Mouse (Mus musculus): ENCODE measurements around the gene 1700019N19Rik. TPM values are rescaled to one million over a fixed set of nuclear protein-coding genes. Genes with fewer than 3 reads are reported as not detected.

Gene 1700019N19Rik
- polyA plus RNA-seq, 1 experiment = not detected

DNA sequence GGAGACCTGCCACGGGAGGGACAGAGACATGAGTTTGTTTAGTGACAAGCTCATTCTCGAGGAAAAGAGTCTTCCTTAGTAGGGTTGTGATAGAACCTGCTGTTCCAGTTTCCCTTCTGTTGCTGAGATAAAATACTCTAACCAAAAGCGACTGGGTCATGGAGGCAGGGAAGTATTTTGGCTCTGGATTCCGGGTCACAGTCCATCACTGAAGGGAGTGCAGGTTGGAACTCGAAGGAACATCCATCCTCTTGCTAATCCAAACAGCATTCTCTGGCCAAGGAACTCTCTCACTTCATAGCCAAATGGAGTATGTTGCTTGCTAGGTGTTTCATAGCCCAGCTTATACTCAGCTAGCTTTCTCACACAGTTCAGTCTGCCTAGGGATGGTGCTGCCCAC lies 17.8 kb downstream of the 1700019N19Rik start:
- no peak for TF ChIP-seq POLR2A (IDR thresholded peaks at IDR 0.05; ENCODE audit: insufficient read depth, low read depth, low read length)
- no peak for TF ChIP-seq CTCF (IDR thresholded peaks at IDR 0.05; ENCODE audit: insufficient read depth, low read depth, low read length)

DNA sequence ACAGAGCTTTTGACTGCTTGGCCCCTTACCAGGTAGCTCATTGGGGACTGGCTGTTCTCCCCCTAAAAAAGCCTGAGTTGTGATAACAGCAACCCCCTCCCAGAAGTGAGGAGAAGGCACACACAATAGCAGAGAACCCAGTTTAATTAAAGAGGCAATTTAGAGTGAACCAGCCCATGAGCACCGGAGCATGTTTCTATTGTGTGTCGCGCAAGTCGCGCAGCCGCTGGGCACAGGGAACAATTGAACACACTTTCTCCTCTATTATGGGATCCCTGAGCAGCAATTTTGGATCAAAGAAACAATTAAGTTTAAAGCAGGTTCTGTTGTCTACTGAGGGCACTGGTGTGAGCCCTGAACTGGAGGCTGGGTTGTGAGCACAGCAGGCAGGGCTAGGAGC lies 26.9 kb downstream of the 1700019N19Rik start:
- TF ChIP-seq POLR2A (IDR thresholded peaks at IDR 0.05; ENCODE audit: insufficient read depth, low read depth, low read length) = no peak
- TF ChIP-seq CTCF (IDR thresholded peaks at IDR 0.05; ENCODE audit: insufficient read depth, low read depth, low read length) = no peak
- Histone ChIP-seq H3K27ac (ENCODE audit: insufficient read depth, low read depth, low read length) (no peak overlapping the region), H3K4me3 (ENCODE audit: insufficient read depth, low read depth, low read length) (no peak overlapping the region), H3K4me1 (ENCODE audit: control insufficient read depth, insufficient read depth, low read length) (no peaks in the 10 kb centered on the region)
- 43% methylated on average over 6 of the region's 6 CpGs for WGBS

More for the DNA sequence above, 17.8 kb downstream of the 1700019N19Rik start:
- Histone ChIP-seq H3K4me3 (ENCODE audit: insufficient read depth, low read depth, low read length) (no peak overlapping the region), H3K4me1 (ENCODE audit: control insufficient read depth, insufficient read depth, low read length) (no peaks in the 10 kb centered on the region), H3K27ac (ENCODE audit: insufficient read depth, low read depth, low read length) (no peak overlapping the region)
- 83% methylated on average over 5 of the region's 5 CpGs for WGBS

DNA sequence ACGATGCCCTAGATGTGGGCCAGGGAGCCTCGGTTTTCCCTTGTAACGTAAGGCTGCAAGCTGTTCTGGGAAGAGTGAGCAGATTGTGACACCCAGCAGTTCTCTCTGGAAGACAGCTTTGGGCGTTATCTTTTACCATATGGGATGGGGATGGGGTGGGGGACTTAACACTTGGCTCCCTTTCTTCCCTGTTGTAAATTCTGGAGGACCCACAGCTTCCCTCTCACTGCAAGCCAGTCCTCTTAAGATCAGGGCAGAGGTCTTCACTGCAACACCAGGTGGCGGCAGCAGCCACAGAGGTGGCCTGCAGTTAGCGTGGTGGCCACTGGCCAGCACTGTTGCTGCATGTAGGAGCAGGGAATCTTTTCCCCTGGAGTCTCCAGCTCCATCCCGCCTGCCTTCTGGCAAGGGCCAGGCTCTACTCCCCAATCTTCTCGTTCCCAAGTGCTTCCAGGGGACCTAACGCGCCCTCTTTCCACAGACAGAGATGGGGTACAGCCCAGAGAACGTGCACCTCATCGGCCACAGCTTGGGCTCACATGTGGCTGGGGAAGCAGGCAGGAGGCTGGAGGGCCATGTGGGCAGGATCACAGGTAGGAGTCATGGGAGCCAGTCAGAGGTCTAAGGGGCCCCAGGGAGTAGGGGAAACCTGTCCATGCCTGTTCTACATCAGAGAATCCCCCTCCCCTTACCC lies 31.3 kb downstream of the 1700019N19Rik start:
- TF ChIP-seq POLR2A (IDR thresholded peaks at IDR 0.05; ENCODE audit: insufficient read depth, low read depth, low read length) (no peak), CTCF (IDR thresholded peaks at IDR 0.05; ENCODE audit: insufficient read depth, low read depth, low read length) (peak; percentile 60; the same call in 1 of the 2 replicates)
- Histone ChIP-seq H3K4me1 (ENCODE audit: control insufficient read depth, insufficient read depth, low read length) (no peaks in the 10 kb centered on the region), H3K27ac (ENCODE audit: insufficient read depth, low read depth, low read length) (no peak overlapping the region), H3K4me3 (ENCODE audit: insufficient read depth, low read depth, low read length) (no peak overlapping the region)
- WGBS = 31% methylated on average over 12 of the region's 12 CpGs

DNA sequence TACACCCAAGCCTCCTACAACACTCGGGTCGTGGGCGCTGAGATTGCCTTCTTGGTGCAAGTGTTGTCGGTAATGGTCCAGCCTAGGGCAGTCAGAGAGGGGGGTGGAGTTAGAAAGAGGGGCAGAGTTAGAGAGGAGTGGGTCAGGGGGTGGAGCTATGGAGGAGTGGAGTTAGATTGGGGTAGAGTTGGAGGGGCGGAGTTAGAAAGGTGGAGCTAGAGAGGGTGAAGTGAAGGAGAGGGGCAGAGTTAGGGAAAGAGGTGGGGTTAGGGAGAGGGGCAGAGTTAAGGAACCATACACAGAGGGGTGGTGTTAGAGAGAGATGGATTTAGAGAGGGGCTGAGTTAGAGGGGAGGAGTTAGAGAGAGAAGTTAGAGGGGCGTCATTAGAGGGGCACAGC lies 31.9 kb downstream of the 1700019N19Rik start:
- WGBS = 41% methylated on average over 6 of the region's 6 CpGs
- Histone ChIP-seq H3K27ac (ENCODE audit: insufficient read depth, low read depth, low read length) (no peak overlapping the region), H3K4me1 (ENCODE audit: control insufficient read depth, insufficient read depth, low read length) (no peaks in the 10 kb centered on the region), H3K4me3 (ENCODE audit: insufficient read depth, low read depth, low read length) (no peak overlapping the region)
- TF ChIP-seq POLR2A (IDR thresholded peaks at IDR 0.05; ENCODE audit: insufficient read depth, low read depth, low read length) (no peak), CTCF (IDR thresholded peaks at IDR 0.05; ENCODE audit: insufficient read depth, low read depth, low read length) (no peak)

DNA sequence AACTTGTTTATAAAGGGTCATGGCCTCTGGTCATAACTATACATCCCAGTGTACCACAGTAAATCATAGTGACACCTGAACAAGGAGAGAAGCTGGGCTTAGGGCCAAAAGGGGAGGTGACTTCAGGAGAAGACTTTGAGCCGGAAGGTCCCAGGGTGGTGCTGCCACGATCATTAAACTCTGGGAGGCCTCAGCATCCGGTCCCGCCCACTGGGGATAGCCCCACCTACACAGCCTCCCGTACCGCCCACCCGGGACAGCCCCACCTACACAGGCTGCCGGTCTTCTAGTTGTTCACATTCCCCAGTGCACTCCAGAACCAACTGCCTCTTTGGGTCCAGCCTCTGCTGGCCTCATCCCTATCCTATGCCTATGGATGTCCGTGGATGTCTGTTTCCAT lies 34.8 kb downstream of the 1700019N19Rik start, which contains the start of gene Pnliprp2:
Gene Pnliprp2, plus strand, starts transcription at position 297 of the 400 bp plus-strand sequence.
- Histone ChIP-seq H3K27ac (ENCODE audit: insufficient read depth, low read depth, low read length) (no peak within 1 kb of the TSS), H3K4me3 (ENCODE audit: insufficient read depth, low read depth, low read length) (no peak within 1 kb of the TSS), H3K4me1 (ENCODE audit: control insufficient read depth, insufficient read depth, low read length) (no peaks in the 10 kb centered on the region)
- TF ChIP-seq CTCF (IDR thresholded peaks at IDR 0.05; ENCODE audit: insufficient read depth, low read depth, low read length) (no peak), POLR2A (IDR thresholded peaks at IDR 0.05; ENCODE audit: insufficient read depth, low read depth, low read length) (no peak)
- 74% methylated on average over 9 of the region's 9 CpGs for WGBS

DNA sequence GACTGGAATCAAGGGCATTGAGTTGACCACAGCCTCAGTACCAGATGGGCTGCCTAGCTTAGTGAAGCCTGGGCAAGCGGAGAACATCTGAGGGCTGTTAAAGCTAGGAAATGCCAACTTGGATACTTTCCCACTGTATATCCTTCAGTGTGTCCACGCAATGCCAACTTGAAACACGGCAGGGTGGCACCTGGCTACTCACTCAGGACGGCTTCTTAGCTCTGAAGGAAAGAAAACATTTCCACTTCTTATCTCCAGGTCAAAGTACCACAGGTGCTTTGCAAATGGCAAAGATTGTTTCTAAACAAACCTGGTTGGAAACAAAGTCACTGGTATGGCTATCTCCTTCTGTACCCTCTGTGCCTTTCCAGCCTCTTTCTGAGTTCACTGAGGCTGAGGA lies 35.4 kb downstream of the 1700019N19Rik start:
- no peak overlapping the region for H3K4me3 ChIP-seq (ENCODE audit: insufficient read depth, low read depth, low read length)
- 94% methylated on average over 4 of the region's 4 CpGs for WGBS
- H3K4me1 ChIP-seq (ENCODE audit: control insufficient read depth, insufficient read depth, low read length) = no peaks in the 10 kb centered on the region
- no peak overlapping the region for H3K27ac ChIP-seq (ENCODE audit: insufficient read depth, low read depth, low read length)
- TF ChIP-seq POLR2A (IDR thresholded peaks at IDR 0.05; ENCODE audit: insufficient read depth, low read depth, low read length) (no peak), CTCF (IDR thresholded peaks at IDR 0.05; ENCODE audit: insufficient read depth, low read depth, low read length) (no peak)

DNA sequence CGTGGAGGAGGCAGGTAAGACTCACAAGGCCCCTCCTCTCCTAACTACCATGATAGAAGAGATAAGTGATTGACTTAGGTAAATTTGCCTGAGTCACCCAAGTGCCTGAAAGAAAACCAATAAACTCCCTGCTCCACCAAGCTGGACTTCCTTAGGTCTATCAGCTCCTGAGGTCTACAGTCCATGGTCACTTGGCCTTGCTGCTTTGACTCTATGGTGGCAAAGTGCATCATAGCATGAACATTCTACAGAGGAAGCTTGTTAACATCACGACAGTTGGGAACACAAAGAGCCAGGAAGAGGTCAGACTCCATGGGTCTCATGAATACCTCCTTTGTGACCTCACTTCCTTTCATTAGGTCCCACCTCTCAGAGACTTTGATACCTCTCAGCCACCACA lies 42.8 kb downstream of the 1700019N19Rik start:
- 78% methylated on average over 2 of the region's 2 CpGs for WGBS

DNA sequence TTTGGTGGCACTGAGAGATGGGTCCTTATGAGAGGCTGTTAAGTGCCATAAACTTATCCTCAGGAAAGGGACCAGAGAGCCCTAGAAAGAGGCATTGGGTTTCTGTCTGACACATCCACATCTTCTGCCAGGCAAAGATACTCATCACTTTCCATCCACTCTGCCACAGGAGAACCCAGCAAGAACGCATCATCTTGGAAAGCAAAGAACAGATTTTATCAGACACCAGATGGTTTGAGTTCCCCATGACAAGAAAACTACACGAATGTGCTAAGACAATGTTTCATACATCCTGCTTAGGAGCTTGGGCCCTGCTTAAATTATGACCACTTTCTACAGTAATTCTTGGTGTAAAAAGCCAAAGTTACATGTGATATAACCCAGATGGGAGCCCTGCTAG lies 43.4 kb downstream of the 1700019N19Rik start:
- no peak overlapping the region for H3K4me3 ChIP-seq (ENCODE audit: insufficient read depth, low read depth, low read length)
- 93% methylated on average over 2 of the region's 2 CpGs for WGBS
- H3K4me1 ChIP-seq (ENCODE audit: control insufficient read depth, insufficient read depth, low read length) = no peaks in the 10 kb centered on the region
- H3K27ac ChIP-seq (ENCODE audit: insufficient read depth, low read depth, low read length) = no peak overlapping the region
- TF ChIP-seq POLR2A (IDR thresholded peaks at IDR 0.05; ENCODE audit: insufficient read depth, low read depth, low read length) (no peak), CTCF (IDR thresholded peaks at IDR 0.05; ENCODE audit: insufficient read depth, low read depth, low read length) (no peak)

More for the DNA sequence above, 42.8 kb downstream of the 1700019N19Rik start:
- TF ChIP-seq POLR2A (IDR thresholded peaks at IDR 0.05; ENCODE audit: insufficient read depth, low read depth, low read length) = no peak
- no peak for TF ChIP-seq CTCF (IDR thresholded peaks at IDR 0.05; ENCODE audit: insufficient read depth, low read depth, low read length)
- Histone ChIP-seq H3K27ac (ENCODE audit: insufficient read depth, low read depth, low read length) (no peak overlapping the region), H3K4me1 (ENCODE audit: control insufficient read depth, insufficient read depth, low read length) (no peaks in the 10 kb centered on the region), H3K4me3 (ENCODE audit: insufficient read depth, low read depth, low read length) (no peak overlapping the region)

DNA sequence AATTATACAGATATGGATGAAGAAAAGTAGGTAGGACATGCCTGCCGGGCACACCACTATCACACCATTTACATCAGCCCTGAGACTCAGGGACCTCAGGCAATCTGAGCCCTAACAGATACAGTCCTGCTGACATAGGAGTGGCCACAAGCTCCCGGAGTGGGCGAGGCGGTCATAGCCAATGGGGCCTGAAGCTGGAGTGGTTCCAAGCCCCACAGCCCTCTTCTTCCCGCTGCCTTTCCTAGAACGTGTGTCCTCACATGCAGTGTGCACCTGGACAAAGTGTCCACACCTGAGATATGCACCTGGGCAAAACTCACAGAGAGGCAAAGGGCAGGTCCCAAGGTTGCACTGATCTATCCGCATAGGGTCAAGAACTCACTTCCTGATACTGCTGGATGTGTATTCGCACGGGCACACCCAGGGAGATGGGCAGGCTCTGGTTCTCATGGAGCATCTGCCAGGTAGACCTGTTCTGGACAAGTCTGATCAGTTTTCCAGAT lies 46.7 kb downstream of the 1700019N19Rik start:
- H3K27ac ChIP-seq (ENCODE audit: insufficient read depth, low read depth, low read length) = no peak overlapping the region
- no peak overlapping the region for H3K4me3 ChIP-seq (ENCODE audit: insufficient read depth, low read depth, low read length)
- no peak for TF ChIP-seq POLR2A (IDR thresholded peaks at IDR 0.05; ENCODE audit: insufficient read depth, low read depth, low read length)
- TF ChIP-seq CTCF (IDR thresholded peaks at IDR 0.05; ENCODE audit: insufficient read depth, low read depth, low read length) = no peak
- H3K4me1 ChIP-seq (ENCODE audit: control insufficient read depth, insufficient read depth, low read length) = no peaks in the 10 kb centered on the region
- WGBS = 90% methylated on average over 9 of the region's 9 CpGs
